Mouse (Mus musculus) adrenal gland, postnatal 36 days (tissue): Measurements from ENCODE around the gene Stx6. TPM values are rescaled to one million over a fixed set of nuclear protein-coding genes. Genes with fewer than 3 reads are reported as not detected.

Experiments
- DNase-seq, 2 experiments: peaks; one replicate each; pipeline ENCODE4 v3.0.0; 2021; ENCODE audit warnings: mixed read lengths in 1 of 2
- long read RNA-seq, 2 experiments: library from polyadenylated mRNA; stranded (forward); transcript quantifications; one replicate each; pipeline ENCODE4 v2.0.0; 2021; ENCODE audit warnings: borderline sequencing depth in 2 of 2
- total RNA-seq, 2 experiments: library from RNA; stranded (reverse); gene quantifications; 2 replicates each; pipeline ENCODE4 v1.2.3; 2021

Gene Stx6
- total RNA-seq = 10 to 100 TPM; 53.6 to 57.3 TPM
- long read RNA-seq, experiment 1, full-length matches to known transcripts = 88 of 104 reads
- long read RNA-seq, experiment 1, partial matches to known transcripts = 4 of 104 reads
- long read RNA-seq, experiment 1, other reads (novel, unspliced or antisense) = 12 of 104 reads
- long read RNA-seq, experiment 2, full-length matches to known transcripts = 26 of 29 reads
- long read RNA-seq, experiment 2, partial matches to known transcripts = 2 of 29 reads
- long read RNA-seq, experiment 2, other reads (novel, unspliced or antisense) = 1 of 29 reads

- peak; percentile 99 to 100 for DNase-seq
Measured at GRCm38 (mm10) chr1:155158141-155158969, at the start of gene Stx6. Gene Stx6, plus strand, starts transcription at chr1:155158715.

DNA sequence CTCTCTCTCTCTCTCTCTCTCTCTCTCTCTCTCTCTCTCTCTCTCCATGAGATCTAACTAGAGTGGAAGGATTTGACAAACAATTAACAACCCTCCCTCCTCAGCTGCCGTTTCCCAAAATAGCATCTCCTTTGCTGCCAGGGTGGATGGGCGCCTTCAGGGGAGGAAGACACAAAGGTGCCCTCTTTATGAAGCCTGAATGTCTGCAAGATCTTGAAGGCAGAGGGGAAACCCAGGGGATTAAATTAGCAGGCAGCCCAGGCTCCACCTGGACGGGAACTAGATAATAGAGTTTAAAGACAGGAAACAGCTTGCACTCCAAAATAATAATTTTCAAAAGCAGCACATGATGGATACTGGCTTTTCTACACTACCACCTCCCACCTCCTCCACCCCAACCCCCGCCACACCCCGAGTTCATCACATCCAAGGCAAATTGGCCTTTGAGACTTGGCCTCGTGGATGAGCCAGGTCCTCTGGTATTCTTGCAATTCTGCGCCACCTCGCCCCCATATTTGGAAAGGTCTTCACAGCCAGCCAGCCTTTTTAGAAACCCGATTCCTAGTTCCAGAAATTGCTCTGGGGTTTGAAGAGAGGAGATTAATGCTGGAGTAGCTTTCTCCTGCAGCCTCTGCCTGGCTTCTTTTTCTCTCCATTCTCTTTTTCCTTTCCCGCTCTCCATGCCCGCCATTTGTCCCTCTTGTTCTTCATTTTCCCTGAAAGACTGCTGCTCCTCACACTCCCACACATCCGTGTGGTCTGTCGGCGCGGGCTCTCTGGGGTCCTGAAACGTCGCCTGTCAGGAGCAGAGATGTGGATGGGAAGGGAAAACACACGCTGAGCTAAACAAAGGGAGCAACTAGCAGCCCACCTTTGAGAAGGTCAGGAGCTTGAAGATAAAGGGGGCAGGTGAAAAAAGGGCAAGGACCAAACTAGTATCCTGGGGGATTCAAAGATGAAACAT, 48.8 kb upstream of the Stx6 start:
- no peak for DNase-seq

DNA sequence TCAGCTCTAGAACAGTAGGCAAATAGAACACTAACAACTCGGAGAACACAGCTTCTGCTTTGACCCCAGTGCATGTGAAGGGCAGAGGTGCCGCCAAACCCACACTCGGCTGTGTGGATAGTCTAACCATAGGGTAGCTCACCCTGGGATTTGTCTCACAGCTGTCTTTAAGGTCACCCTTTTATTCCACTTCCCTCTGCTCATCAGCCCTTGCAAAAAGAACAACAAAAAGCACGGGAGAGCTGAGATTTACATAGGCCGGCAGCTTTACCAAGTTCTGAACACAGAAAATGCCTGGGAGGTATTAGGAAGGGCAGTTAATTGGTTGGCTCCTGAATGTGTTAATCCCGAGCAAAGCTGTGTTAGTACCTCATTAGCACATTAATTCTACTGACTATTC, 47.0 kb upstream of the Stx6 start:
- DNase-seq = no peak

DNA sequence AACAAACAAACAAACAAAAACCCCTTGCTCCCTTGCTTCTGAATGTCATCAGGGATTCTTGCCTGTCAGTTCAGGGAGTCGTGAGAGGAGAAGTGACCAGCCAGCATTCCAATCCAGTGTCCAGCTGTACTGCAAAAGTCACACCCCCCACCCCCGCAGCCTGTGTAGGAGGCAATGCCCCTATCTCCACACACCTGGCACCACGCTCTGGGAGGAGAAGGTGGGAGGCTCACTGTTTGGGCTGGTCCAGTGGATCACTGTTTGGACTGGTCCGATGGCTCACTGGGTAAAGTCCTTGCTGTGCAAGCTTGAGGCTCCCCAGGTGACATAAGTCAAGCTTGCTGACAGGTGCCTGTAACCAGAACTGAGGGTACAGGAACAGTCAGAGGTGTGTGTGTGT, 46.4 kb upstream of the Stx6 start:
- DNase-seq = no peak

GRCm38 (mm10) chr1:155112875-155113274, 45.6 kb upstream of the Stx6 start:
- no peak for DNase-seq

DNA sequence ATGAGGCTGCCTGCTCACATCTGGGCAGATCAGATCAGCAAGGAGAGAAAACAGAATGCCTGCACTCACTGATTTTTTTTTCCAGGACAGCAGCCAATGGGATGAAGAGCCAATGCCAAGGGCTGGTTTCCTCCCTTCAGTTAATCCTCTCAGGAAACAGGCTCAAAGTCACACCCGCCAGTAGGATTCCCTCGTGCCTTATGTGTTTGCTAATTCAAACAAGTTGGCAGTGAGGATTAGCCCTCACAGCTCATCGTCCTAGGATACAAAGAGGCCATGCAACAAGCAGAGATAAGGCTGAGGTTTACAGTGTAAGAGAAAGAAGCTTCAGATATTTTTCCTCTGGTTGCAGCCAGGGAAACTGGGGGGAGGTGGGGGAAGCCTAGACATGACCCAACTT, 44.6 kb upstream of the Stx6 start:
- DNase-seq = no peak

DNA sequence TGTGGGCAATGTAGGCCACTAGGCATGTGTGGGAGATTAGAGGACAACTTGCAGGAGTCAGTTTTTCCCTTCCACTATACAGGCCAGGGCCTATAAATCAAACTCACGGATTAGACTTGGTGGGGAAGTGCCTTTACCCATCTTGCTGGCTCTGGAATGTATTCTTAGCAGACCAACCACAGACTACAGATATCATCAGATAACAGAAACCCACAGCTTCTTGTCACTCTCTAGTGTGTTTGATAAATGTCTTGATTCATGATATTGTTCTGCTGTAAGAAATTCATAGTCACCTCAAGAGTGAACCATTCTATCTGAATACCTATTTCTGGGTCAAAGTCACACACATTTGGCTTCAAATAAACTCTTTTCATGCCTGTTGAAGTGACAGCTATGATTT, 38.8 kb upstream of the Stx6 start:
- DNase-seq = no peak

DNA sequence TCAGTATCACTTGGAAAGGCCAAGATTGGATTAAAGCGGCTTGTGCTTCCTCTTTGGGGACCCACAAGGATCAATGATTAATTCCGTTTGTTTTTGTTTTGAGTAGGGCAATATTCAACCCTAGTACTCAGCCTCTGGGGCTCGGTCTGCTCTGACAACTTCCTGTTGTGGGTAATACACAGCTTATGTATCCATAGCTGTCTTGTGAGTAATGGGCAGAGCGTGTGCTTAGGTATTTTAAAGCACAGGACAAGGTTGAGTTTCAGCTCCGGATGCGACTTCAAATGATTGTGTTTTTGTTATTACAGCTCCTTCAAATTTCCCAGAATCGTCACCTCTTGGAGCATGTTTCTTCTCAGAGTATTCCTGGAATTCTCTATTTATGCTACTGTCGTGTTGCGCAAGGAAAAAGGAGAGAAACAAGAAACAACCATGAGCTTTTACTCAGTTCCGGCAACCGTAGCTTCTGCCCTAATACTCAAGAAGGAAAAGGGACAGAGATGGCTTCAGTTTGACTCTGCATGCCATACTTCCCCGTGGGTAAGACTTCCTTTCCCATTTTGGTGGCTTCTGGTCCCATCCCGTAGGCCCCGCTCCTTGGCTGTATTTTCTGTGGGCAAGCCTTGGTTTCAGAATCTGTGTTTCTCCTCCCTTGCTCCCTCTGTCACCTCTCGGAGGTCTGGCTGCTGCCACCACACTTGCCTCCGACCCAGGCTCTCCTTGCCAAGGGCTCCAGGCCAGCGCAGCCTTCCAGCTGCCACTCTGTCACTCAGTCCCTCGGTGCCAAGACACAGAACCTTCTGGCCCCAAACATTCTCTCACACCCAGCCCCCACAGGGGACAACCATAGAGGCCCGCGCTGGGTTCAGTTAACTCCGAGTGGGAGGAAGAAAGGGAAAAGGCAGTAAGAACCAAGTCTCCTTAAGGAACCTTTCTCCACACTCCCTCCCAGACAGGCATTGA, 36.3 kb upstream of the Stx6 start:
- peak; percentile 42 to 65 for DNase-seq

DNA sequence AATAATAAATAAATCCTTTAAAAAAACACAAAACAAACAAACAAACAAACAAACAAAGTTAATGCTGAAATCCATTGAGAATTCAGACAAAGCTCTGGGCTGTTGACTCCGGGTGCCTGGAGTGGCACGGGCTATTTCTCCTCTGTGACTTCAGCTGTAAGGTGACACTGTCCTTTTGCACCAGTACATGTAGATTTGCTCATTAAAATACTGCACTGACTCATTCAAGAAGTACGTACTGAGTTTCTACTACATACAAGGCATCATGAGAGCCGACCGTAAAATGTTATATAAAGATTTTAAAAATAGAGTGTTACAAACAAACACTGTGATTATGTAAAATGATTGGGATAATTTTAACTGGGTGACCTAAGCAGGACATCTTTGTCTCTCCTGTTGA, 34.1 kb upstream of the Stx6 start:
- no peak for DNase-seq

- DNase-seq = peak; percentile 41 to 45
Measured at GRCm38 (mm10) chr1:155126716-155127115, 31.8 kb upstream of the Stx6 start.

DNA sequence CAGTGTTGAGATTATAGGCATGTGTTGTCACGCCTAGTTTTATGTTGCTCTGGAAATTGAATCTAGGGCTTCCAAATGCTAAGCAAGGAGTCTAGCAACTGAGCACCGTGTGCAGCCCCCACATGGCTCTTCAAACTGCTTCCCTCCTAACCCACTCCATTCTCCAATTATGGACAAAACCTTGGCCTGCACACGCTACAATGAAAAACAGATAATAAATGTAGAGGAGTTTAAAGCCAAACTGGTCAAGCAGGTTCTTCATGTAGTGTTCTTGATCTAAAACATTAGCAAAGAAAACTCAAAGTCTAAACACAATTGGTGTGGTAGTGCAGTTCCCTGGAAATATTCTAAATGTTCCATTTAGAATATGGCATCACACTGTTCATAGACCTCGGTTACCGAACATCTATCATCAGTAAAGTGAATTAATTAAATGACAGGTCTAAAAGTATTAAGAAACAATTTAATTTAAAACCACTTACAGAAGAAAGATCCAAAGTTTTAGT, 31.0 kb upstream of the Stx6 start:
- no peak for DNase-seq

DNA sequence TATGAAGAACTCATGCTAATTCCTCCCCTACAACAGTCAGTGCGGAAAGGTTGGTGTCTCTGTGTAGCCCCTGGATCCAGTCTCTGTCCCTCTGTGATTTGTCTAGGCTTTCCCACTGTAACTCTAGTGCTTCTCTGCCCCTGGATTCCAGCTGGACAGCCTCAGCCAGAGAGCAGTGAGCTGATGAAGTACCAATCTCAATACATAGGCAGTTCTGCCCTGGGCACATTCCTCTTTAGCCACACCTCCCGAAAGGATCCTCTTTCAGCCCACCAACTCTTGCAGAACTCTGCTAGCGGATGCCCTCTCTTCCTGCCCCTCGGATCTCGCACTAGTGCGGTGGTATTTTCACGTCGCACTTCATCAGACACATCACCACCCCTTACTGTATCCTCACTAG, 23.6 kb upstream of the Stx6 start:
- no peak for DNase-seq

DNA sequence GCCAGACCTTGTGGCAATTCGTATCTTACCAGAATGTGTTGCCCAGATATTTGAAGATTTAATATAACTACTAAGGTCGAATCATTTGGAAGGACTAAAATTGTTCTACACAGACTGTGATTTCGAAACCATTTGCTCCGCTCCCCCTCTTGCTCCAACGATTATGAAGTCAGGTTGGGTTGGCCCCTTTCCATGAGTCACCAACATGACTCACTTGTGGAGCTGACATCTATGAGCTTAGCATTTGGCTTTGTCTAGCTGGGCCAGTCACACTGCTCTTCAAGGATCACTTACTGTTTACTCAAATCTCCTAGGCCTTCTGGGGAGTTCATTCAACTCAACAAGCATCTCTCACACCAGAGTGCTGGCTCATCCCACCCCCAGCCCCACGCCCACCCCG, 19.7 kb upstream of the Stx6 start:
- peak; percentile 84 to 87 for DNase-seq

DNA sequence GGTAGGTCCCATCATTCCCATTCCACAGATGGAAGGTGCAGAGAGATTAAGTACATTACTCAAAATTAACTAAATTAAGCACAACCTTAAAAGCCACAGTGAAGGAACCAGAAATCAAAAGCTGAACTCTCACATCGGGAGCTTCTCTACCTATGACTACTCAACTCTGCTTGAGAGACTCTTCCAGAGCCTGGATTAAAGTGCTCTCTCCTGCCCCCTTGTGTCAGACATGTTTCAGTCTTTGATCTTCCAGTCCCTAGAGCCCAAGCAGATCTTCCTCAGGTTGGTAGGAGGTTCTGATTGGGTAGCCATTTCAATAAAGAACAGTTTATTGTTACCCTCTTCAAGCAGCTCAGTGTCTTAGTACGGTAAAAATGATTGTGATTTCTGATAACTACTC, 18.4 kb upstream of the Stx6 start:
- peak; percentile 67 to 78 for DNase-seq

DNA sequence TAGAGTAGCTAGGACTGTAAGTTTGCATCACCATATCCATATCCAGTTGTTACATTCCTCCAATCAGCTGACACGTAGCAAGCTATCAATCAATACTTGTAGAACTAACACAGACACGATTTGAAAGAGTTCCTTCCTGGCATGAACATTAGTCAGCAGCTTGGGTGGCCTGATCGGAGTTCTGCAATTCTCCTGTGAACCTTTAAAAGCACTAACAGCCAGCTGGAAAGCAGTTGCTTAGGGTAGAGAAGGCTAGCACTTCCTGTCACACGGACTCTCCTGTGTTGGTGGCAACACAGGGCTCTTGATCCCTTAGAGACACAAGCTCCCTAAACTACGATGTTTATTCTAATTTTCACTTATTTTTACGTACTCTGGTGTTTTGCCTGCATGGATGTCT, 12.9 kb upstream of the Stx6 start:
- peak; percentile 24 to 31 for DNase-seq

DNA sequence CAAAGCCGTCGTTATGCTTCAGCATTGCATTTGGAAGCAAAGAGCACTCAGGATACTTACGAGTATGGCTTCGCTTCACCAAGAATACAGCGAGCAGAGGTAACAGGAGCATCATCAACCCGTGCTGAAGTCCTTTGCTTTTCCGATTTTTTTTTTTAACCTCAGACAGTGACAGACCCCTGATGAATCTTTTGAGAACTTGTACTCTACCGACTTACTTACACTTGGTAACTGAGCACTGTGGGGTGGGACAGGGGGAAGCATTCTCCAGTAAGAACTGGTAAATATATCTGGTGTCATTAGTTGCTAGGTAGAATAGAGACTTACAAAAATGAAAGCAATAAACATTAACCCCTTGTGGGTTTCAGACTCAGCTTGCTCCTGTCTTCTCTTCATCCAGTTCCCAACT, 11.9 kb upstream of the Stx6 start, which contains the start of gene Mr1:
Gene Mr1 (minus strand): TSS at position 243 of the 409 bp plus-strand sequence.
- DNase-seq = peak; percentile 32 to 53

DNA sequence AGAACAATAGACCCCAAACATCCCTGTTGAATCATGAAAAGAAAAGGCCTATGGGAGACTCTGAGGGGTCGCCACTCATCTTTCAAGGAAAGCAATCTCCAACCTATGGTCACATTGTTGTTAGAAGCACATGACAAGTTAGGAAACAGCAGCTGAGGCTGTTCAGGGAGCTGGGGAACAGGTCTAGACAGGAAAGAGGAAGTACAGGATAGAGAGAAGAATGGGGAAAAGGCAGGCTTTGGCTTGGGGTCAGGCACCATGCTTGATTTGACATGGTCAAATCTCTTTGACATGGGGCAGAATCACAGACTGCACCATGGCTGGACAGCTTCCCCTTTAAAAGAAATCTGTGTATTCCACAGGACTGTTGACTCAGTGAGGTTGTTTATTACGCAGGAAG, 11.3 kb upstream of the Stx6 start:
- DNase-seq = no peak

DNA sequence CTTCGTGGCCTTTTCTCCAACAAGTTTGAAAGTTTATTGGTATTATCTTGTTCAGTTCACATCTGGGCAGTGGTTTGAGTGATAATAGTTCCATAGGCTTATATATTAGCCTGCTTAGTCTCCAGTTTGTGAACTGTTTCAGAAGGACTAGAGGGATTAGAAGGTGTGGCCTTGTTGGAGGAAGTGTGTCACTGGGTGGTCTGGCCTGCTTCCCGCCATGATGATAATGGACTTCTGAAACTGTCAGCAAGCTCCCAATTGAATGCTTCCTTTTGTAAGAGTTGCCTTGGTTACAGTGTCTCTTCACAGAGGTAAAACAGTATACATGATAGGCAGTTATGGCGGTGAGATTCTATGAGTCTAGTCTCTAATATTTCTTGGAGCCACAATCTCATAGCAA, 9.1 kb upstream of the Stx6 start:
- DNase-seq = no peak

DNA sequence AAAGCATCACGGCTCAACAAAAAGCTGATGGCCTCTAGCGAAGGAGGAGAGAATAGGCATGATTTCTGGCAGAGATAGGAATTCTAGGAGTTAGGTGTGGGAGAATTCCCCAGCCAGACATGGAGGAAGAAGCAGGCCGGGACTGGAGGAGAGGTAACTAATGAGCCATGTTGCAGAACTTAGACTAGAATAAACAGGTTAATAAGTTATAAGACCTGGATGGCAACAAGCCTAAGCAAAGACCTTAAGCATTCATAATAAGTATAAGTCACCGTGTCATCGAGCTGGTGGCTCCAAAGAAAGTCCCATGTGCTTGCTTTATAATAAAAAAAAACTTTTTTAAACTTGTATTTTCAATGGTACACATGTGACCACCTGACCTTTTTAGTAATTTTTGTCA, 7.7 kb upstream of the Stx6 start:
- no peak for DNase-seq

GRCm38 (mm10) chr1:155153906-155154305, 4.6 kb upstream of the Stx6 start:
- DNase-seq = no peak

DNA sequence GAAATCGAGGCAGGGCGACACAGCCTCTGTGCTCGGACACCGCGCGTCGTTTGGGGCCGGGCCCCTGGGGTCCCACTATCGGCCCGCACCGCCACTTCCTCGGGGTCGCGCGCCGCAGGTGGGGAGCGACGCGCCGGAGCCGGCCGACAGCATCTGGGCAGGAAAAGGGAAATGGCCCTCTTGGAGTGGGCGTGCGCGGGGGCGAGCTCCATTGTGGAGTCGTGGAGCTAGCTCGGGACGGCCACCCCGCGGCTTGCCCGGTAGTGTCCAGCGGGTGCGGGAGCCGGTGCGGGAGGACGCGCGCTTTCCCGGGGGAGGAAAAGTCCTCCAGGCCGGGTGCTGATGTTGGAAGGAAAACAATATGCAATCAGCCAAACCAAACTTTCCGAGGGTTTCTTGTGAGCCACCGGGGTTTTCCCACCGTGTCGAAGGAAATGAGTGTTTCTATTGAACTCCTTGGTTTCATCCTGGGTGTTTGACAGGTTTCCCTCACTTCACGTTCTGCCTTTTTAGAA, 512 bp downstream of the Stx6 start:
- DNase-seq = peak; percentile 63 to 73
